Mouse (Mus musculus): Measurements from ENCODE around the gene Ankrd12. TPM values are rescaled to one million over a fixed set of nuclear protein-coding genes. Genes with fewer than 3 reads are reported as not detected.

The Ankrd12 gene
- 25.3 and 33.4 TPM in 2 replicates for total RNA-seq (2021)
- long read RNA-seq, transcript Ankrd12-208 (8 exons, 1,513 nt), result major isoform, 11 of 23 reads
- long read RNA-seq, partial matches to known transcripts, result 3 of 23 reads
- long read RNA-seq, other reads (novel, unspliced or antisense), result 8 of 23 reads

DNA sequence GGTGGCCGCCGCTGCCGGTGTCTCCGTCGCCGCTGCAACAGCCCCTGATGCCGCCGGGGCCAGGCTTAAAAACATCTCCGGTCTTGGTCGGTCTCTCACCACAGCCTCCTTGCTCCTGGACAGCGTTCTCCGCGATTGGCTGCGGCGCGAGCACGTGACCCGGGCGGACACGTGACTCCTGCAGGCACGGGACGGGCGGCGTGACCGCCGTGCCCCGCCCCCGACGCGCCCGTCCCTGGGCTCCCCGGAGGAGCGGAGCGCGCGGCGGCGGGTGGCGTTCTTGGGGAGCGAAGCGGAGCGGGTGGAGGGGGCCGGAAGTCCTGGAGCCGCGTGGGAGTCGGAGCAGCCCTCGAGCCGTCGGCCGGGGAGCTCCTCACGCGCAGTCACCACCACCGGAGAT, at the start of gene Ankrd12:
TSS of gene Ankrd12 (minus strand) at position 156 of the 400 bp plus-strand sequence.
- peak; percentile 98 for DNase-seq

DNA sequence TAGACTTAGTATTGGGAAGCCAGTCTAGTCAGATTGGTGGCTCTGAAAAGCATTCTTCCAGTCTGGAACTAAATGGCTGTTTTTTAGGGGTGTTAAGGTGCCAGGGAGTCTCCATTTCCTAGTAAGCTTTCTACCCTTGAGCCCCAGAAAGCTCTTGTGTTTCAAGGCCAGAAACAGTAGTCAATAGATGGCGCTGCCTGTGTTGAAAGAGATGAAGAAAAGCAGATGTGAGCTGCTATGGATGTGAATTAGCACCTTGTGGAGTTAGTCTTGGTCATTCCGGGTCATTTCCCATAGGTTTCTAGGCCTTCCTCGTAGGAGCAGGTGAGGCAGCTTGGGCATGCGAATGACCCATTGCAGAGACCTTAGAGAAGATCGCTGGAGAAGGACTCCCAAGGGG, 48.3 kb upstream of the Ankrd12 start:
- no peak for DNase-seq

DNA sequence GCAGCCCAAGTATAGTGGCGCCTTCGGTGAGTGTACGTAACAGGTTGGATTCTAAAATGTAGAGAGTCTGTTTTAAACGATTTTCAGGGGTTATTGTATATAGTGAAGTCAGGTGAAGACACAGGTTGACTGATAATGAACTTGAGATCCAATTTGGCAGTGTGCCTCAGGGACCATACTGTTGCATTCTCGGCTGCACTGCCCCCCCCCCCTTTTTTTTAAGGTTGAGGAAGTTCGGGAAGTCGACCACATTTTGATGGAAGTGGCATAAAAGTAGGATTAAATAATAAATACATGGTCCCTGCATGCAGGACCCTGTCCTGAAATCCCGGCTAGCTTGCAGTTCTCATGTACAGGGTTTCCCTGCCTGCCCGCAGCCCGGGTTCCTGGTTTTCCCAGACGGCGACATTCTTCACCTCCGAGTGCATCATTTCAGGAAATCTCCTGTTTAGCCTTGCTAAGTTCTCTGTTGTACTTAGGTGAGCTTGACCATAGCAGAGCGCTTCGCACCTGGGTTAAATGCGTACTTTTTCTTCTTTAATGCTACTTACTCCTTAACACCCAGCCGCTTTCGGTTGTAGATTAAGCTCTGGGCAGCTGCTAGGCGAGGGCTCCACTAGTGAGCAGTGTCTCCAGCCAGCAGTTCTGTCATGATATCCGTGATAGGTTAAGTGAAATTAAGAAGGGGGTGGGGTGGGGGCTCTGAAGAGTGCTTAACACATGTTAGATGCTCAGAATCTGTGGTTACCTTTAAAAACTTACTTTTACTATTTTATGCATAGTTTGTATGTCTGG, 47.1 kb upstream of the Ankrd12 start:
- no peak for DNase-seq

DNA sequence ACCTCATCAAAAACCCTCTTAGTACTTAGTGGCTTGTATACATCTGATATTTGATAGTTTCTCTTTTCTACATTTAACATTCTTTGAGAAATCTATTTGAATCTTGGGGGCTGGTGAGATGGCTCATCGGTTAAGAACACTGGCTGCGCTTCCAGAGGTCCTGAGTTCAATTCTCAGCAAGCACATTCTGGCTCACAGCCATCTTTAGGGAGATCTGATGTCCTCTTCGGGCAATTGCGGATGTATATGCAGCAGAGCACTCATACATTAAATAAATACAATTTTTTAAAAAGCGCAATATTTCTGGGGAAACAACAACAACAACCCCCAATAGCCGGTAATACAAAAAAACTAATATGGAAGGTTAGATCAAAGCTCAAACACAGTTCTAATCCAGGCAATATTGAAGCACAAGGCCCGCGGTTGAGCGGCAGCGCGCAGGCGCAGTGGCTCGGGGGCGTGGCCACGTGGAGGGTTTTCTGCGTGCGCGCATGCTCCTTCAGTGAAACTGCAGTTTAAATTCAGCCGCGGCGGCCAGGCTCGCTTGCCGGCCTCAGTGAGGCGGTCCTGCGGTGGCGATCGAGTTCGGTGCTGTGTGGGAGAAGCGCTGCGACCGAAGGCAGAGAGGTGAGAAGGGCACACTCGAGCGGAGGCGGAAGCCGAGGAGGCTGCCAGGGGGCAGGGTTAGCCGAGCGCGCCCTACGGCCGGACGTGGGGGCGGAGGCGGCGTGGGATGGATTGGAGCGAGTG, 46.4 kb upstream of the Ankrd12 start, which contains the start of gene Ddx11:
TSS of gene Ddx11 (plus strand) at position 455 of the 750 bp plus-strand sequence.
- peak; percentile 96 for DNase-seq

- peak; percentile 51 for DNase-seq
These were observed 43.8 kb upstream of the Ankrd12 start for GRCm38 (mm10) chr17:66120701-66121100.

DNA sequence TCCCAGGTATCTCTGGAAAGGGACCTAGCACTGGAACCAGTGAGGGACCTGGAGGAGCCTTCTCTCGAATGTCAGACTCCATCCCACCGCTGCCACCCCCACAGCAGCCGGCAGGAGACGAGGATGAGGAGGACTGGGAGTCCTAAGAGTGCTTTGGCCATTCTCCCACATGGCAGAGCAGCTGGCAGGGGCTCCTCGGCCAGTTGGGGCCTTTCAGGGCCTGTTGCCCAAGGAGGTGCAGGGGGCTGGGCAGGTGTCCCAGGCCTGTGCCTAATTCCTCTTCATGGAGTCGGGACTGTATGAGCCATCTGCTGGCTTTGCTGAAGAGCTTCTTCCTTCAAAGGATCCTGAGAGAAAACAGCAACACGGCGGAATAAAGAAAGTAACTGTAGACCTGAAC, 42.1 kb upstream of the Ankrd12 start:
- no peak for DNase-seq

DNA sequence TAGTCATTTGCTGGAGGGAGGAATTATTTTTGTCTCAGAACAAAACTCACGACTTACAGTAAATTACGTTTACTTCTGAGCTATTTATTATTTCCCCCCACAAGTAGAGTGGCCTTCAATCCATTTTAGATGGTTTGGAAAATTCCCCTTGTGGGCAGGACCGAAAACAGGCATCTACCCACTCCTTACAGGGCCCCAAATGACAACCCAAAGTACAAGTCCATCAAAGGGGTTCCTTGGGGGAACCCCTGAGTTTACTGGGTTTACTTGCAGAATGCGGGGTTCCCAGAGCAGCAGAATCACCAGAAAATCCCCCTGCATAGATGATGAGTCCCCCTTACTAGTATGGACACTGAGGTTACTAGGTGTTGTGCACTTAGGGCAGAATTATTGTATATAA, 35.3 kb upstream of the Ankrd12 start:
- no peak for DNase-seq

DNA sequence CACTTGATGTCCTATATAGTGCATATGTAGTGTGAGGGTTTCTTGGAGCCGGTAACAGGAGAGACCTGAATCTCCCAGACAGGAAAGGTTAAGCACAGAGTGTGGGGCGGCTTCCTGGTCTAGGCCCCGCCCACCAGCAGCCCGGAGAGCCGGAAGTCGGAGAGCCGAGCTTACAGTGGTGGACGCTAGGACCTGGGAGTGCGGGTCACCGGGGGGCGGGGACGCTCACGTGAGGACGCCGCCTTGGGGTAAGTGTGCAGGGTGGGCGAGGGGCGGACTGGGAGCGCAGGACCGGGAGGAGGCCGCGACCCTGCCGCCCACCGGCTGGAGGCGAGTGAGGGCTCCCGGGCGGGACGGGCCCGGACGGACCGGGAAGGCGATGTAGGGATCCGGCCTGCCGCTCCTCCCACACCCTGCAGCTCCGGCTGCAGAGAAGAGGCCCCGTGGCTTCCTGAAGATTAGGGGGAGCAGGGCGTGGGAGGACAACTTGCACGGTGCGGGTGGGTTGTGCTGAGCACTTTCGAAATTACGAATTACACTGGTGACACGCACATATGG, 34.6 kb upstream of the Ankrd12 start, which contains the start of gene Washc1:
TSS of gene Washc1 (plus strand) at position 144 of the 558 bp plus-strand sequence.
- peak; percentile 90 for DNase-seq

DNA sequence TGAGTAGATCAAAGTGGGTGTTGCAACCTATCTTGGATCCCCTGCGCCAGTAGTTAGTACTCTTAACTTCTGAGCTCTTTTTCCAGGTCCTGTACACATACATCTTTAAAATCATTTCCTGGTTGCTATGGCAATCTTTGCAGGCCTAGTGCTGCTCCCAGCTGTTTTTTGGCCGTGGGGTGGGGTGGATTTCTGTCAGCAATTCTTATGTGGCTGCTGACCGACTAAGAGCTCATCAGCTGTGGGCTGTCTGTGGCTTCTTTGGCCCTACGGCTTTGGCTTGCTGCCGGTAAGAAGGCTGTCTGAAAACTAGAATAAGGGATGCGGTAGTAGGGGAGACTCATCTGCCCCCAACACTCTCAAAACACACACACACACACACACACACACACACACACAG, 33.9 kb upstream of the Ankrd12 start:
- DNase-seq, result no peak

DNA sequence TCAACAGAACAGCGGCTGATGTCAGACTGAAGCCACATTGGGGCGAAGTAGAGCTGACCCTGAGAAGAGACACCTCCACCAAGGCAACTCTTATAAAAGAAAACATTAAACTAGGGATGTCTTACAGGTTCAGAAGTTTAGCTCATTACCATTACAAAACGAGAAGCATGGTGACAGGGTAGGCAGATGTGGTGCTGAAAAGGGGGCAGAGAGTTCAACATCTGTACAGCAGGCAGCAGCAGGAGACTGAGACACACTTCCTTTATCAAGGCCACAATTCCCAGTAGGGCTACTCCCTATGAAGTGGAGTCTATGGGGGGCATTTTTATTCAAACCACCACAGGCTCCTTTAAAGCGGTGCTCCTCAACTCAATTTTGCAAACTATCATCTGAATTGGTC, 31.3 kb upstream of the Ankrd12 start:
- no peak for DNase-seq

GRCm38 (mm10) chr17:66107466-66107865, 30.6 kb upstream of the Ankrd12 start:
- DNase-seq, result no peak

DNA sequence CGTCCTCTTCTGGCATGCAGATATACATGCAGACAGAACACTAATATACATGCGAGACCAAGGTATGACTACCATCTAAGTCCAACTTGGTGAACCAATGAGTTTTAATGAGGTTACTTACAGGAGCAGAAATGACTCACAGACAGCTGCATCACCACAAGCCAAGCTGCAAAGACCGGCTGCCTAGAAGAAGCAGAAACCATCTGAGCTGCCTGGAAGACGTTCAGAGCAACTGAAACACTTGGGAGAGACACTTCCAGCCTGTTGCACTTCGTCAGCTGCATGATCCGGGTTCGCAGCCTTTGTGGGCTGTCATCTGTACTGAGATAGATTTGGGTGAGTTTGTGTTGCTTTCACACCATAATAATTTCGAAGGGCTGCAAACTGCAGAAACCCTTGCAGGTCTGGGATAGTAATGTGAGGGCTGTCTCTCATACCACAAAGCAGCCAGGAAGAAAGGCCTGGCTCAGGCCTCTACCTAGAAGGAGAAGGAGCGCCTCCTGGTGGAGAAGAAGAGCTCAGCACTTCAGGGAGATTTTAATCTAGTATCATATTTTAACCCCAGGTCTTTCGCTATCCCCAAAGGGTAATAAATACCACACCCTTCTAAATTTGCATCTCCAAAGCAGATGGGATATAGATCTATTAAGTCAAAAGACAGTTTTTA, 29.8 kb upstream of the Ankrd12 start:
- DNase-seq, result peak; percentile 57

DNA sequence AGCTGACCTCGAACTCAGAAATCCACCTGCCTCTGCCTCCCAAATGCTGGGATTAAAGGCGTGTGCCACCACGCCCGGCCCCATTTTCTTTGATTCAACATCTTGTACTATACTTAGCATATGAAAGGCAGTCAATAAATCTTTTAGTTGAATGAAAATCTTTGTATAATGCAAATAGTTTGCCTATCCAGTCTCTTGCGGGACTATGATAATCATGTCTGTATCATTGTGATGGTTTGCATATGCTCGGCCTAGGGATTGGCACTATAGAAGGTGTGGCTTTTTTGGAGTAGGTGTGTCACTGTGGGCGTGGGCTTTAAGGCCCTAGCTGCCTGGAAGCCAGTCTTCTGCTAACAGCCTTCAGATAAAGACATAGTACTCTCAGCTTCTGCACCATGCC, 27.2 kb upstream of the Ankrd12 start:
- DNase-seq, result no peak

GRCm38 (mm10) chr17:66101380-66102330, 24.8 kb upstream of the Ankrd12 start, which contains the start of gene Ndufv2:
Gene Ndufv2, minus strand, starts transcription at chr17:66101559.
- peak; percentile 91 for DNase-seq

DNA sequence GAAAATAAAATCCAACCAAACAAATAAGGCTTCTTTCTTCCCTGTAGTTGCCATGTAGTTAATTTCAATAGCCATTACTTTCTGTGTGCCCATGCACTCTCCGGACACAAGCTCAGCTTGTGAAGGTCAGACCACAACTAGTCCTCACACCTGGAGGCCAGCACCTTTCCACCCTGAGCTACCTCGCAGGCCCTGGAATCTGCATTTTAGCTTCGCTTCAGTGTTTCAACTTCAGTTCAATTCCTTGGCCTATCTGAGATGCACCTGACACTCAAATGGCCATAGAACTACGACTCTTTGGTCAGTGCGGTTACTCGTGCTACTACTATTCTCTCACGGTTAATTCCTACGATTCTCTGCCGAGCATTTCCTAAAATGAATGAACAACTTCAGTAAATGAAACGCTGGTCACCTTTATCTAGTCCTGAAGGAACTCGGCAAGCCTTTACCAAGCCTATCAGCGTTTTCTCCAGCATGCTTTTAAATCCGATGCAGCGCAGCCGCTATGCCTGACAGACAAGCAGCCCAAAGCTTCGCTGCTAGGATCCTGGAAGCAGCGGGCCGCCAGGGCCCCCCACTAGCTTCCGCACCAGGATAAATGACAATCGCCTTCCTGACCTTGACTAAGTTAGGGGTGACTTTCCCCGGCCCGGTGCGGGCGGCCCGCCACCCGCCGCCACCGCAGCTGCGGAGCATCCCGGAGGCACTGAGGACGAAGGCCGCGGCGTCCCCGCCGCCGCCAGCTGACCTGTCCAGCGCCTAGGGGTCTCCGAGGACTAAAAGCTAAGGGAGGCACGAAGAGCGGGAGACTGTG, 23.9 kb upstream of the Ankrd12 start:
- no peak for DNase-seq

DNA sequence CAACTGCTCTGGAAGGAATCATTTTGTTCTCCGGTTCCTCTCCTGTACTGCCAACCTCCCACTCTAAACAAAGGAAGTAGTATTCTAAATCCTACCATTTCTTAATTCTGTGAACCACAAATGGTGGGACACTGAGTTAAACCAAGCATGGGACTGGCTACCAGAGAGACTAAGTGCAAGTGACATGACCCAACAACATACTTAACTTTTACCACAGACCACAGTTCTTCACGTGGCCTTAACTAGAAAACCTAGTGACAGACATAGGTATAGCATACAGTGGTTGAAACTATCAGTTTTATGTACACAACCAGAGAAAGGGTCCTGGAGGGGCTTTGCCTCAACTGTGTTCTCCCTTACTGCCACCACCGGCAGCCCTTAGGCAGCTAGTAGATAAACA, 15.8 kb upstream of the Ankrd12 start:
- DNase-seq, result no peak

DNA sequence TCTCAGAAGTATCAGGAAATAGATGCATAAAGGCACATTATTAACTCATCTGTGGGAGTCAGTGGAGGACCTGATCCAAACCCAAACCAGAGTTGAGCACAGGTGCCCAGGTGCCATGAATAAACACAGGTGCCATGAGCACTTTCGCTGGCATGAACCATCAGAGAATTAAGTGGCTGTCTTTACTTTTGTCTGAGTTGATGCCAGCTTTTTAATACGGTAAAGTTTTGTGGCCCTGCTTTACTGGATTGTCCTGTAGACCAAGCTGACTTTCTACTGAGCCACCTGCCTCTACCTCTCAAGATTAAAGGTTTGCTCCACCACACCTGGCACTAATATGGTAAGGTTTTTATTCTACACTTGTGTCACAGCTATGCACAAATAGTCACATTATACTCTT, 15.2 kb upstream of the Ankrd12 start:
- no peak for DNase-seq

GRCm38 (mm10) chr17:66091392-66091791, 14.5 kb upstream of the Ankrd12 start:
- DNase-seq, result no peak

- DNase-seq, result no peak
These were observed 13.4 kb upstream of the Ankrd12 start for GRCm38 (mm10) chr17:66090251-66090650.

GRCm38 (mm10) chr17:66085038-66085437, 8.1 kb upstream of the Ankrd12 start:
- no peak for DNase-seq
